Mouse (Mus musculus) hindbrain, embryonic 16.5 days (tissue): Measurements from ENCODE around the gene Lrrc63. TPM values are rescaled to one million over a fixed set of nuclear protein-coding genes. Genes with fewer than 3 reads are reported as not detected.

Source experiments
- ATAC-seq: fragments of 200-750 bp; cut with Nextera tagmentation; 2 replicates; pipeline ENCODE4 v1.8.0; 2017; ENCODE audit warnings: moderate TSS enrichment, moderate library complexity
- H3K27ac ChIP-seq: fragments of 300-500 bp; sonication (generic); 2 replicates; pipeline ENCODE4 v1.5.1; 2014; ENCODE audit warnings: low read depth, mild to moderate bottlenecking, control low read depth, low read length, moderate library complexity
- H3K27me3 ChIP-seq: fragments of 300-500 bp; sonication (generic); replicated peaks from 2 replicates; pipeline ENCODE4 v1.6.1; 2014; ENCODE audit warnings: low read length; ENCODE audit not compliant: control insufficient read depth, insufficient read depth
- H3K36me3 ChIP-seq: fragments of 300-500 bp; sonication (generic); 2 replicates; pipeline ENCODE4 v1.6.1; 2014; ENCODE audit warnings: mild to moderate bottlenecking, low read length, moderate library complexity, mixed read lengths; ENCODE audit not compliant: control insufficient read depth, insufficient read depth
- H3K4me1 ChIP-seq: fragments of 300-500 bp; sonication (generic); 2 replicates; pipeline ENCODE4 v1.6.1; 2014; ENCODE audit warnings: low read depth, low read length; ENCODE audit not compliant: control insufficient read depth, insufficient read depth
- H3K4me2 ChIP-seq: fragments of 300-500 bp; sonication (generic); 2 replicates; pipeline ENCODE4 v1.6.1; 2014; ENCODE audit warnings: mild to moderate bottlenecking, low read length, control low read depth, moderate library complexity
- H3K4me3 ChIP-seq: fragments of 300-500 bp; sonication (generic); 2 replicates; pipeline ENCODE4 v1.5.1; 2014; ENCODE audit warnings: mild to moderate bottlenecking, low read length, control low read depth, moderate library complexity
- H3K9ac ChIP-seq: fragments of 300-500 bp; sonication (generic); 2 replicates; pipeline ENCODE4 v1.6.1; 2014; ENCODE audit warnings: low read depth, mild to moderate bottlenecking, control low read depth, low read length, moderate library complexity
- H3K9me3 ChIP-seq: fragments of 300-500 bp; sonication (generic); 2 replicates; pipeline ENCODE4 v1.6.1; 2014; ENCODE audit warnings: mild to moderate bottlenecking, low read length, moderate library complexity; ENCODE audit not compliant: control insufficient read depth
- WGBS: fragments of 180-500 bp; shearing (Covaris S2); extraction: QIAGEN DNeasy Blood & Tissue Kit; methylation state at CpG from one replicate; pipeline ENCODE4 v1.1.7; 2014; 5-methylcytosine and 5-hydroxymethylcytosine counted together
- polyA plus RNA-seq: library from polyadenylated mRNA; unstranded; fragments of >200 nt; fragmentation: Nextera tagmentation; extraction: Ambion mirVana; gene quantifications from 2 replicates; pipeline ENCODE4 v1.2.1, GENCODE M21; 2015

Lrrc63 gene
- polyA plus RNA-seq, 1 experiment from 2014 or later = 0.08 TPM

- H3K4me2 ChIP-seq = no peak overlapping the region
- no peaks in the 10 kb centered on the region for H3K36me3 ChIP-seq
- H3K9ac ChIP-seq = no peak overlapping the region
- H3K4me1 ChIP-seq = no peaks in the 10 kb centered on the region
- no peak overlapping the region for H3K27ac ChIP-seq
- ATAC-seq = no peak
- no peaks in the 10 kb centered on the region for H3K27me3 ChIP-seq
- H3K4me3 ChIP-seq = no peak overlapping the region
- WGBS = 72% methylated on average over 10 of the region's 10 CpGs
- no peaks in the 10 kb centered on the region for H3K9me3 ChIP-seq
These were observed 55.1 kb downstream of the Lrrc63 start for GRCm38 (mm10) chr14:75075299-75076180.

GRCm38 (mm10) chr14:75071091-75071490 is 59.6 kb downstream of the Lrrc63 start:
- H3K27me3 ChIP-seq = no peaks in the 10 kb centered on the region
- WGBS = 94% methylated on average over 15 of the region's 15 CpGs
- no peaks in the 10 kb centered on the region for H3K4me1 ChIP-seq
- no peak overlapping the region for H3K9ac ChIP-seq
- no peak overlapping the region for H3K4me3 ChIP-seq
- no peak overlapping the region for H3K4me2 ChIP-seq
- H3K36me3 ChIP-seq = no peaks in the 10 kb centered on the region
- ATAC-seq = no peak
- H3K27ac ChIP-seq = no peak overlapping the region
- H3K9me3 ChIP-seq = no peaks in the 10 kb centered on the region

- Histone ChIP-seq H3K4me1 (no peaks in the 10 kb centered on the region), H3K4me3 (no peak overlapping the region), H3K36me3 (no peaks in the 10 kb centered on the region), H3K9ac (no peak overlapping the region), H3K4me2 (no peak overlapping the region), H3K9me3 (no peaks in the 10 kb centered on the region), H3K27me3 (no peaks in the 10 kb centered on the region), H3K27ac (no peak overlapping the region)
- no peak for ATAC-seq
- WGBS = 81% methylated on average over 7 of the region's 7 CpGs
These were observed 61.2 kb downstream of the Lrrc63 start for GRCm38 (mm10) chr14:75069356-75069979.

GRCm38 (mm10) chr14:75068430-75069112 is 62.1 kb downstream of the Lrrc63 start:
- Histone ChIP-seq H3K36me3 (no peaks in the 10 kb centered on the region), H3K4me2 (no peak overlapping the region), H3K9me3 (no peaks in the 10 kb centered on the region), H3K4me1 (no peaks in the 10 kb centered on the region), H3K9ac (no peak overlapping the region), H3K27ac (no peak overlapping the region), H3K4me3 (no peak overlapping the region), H3K27me3 (no peaks in the 10 kb centered on the region)
- no peak for ATAC-seq
- WGBS = 93% methylated on average over 18 of the region's 19 CpGs

- no peak for ATAC-seq
- H3K9me3 ChIP-seq = no peaks in the 10 kb centered on the region
- H3K4me2 ChIP-seq = no peak overlapping the region
- no peak overlapping the region for H3K4me3 ChIP-seq
- H3K36me3 ChIP-seq = no peaks in the 10 kb centered on the region
- no peak overlapping the region for H3K27ac ChIP-seq
- H3K4me1 ChIP-seq = no peaks in the 10 kb centered on the region
- H3K27me3 ChIP-seq = no peaks in the 10 kb centered on the region
- 96% methylated on average over 5 of the region's 5 CpGs for WGBS
- H3K9ac ChIP-seq = no peak overlapping the region
These were observed 65.5 kb downstream of the Lrrc63 start for GRCm38 (mm10) chr14:75065211-75065610.

GRCm38 (mm10) chr14:75064520-75064919 is 66.2 kb downstream of the Lrrc63 start:
- no peak for ATAC-seq
- Histone ChIP-seq H3K4me2 (no peak overlapping the region), H3K36me3 (no peaks in the 10 kb centered on the region), H3K9ac (no peak overlapping the region), H3K27ac (no peak overlapping the region), H3K4me1 (no peaks in the 10 kb centered on the region), H3K4me3 (no peak overlapping the region), H3K9me3 (no peaks in the 10 kb centered on the region), H3K27me3 (no peaks in the 10 kb centered on the region)
- 82% methylated on average over 7 of the region's 7 CpGs for WGBS

GRCm38 (mm10) chr14:75063936-75064335 is 66.7 kb downstream of the Lrrc63 start:
- no peak overlapping the region for H3K9ac ChIP-seq
- no peaks in the 10 kb centered on the region for H3K36me3 ChIP-seq
- no peaks in the 10 kb centered on the region for H3K9me3 ChIP-seq
- H3K4me1 ChIP-seq = no peaks in the 10 kb centered on the region
- H3K27ac ChIP-seq = no peak overlapping the region
- H3K27me3 ChIP-seq = no peaks in the 10 kb centered on the region
- H3K4me3 ChIP-seq = no peak overlapping the region
- H3K4me2 ChIP-seq = no peak overlapping the region
- WGBS = 97% methylated on average over 8 of the region's 8 CpGs
- ATAC-seq = no peak

- H3K9ac ChIP-seq = no peak overlapping the region
- WGBS = 45% methylated on average over 8 of the region's 8 CpGs
- H3K4me1 ChIP-seq = no peaks in the 10 kb centered on the region
- ATAC-seq = no peak
- H3K27ac ChIP-seq = no peak overlapping the region
- H3K36me3 ChIP-seq = no peaks in the 10 kb centered on the region
- H3K4me2 ChIP-seq = no peak overlapping the region
- no peaks in the 10 kb centered on the region for H3K27me3 ChIP-seq
- no peaks in the 10 kb centered on the region for H3K9me3 ChIP-seq
- no peak overlapping the region for H3K4me3 ChIP-seq
These were observed 70.1 kb downstream of the Lrrc63 start for GRCm38 (mm10) chr14:75060562-75060961.

GRCm38 (mm10) chr14:75056861-75057431 is 73.7 kb downstream of the Lrrc63 start:
- Histone ChIP-seq H3K4me1 (no peaks in the 10 kb centered on the region), H3K27ac (no peak overlapping the region), H3K36me3 (no peaks in the 10 kb centered on the region), H3K9ac (no peak overlapping the region), H3K9me3 (no peaks in the 10 kb centered on the region), H3K4me3 (no peak overlapping the region), H3K27me3 (no peaks in the 10 kb centered on the region), H3K4me2 (no peak overlapping the region)
- ATAC-seq = no peak
- 84% methylated on average over 9 of the region's 9 CpGs for WGBS
